21 mouse cellular contexts compared by ENCODE assay signal in the genomic region with DNA sequence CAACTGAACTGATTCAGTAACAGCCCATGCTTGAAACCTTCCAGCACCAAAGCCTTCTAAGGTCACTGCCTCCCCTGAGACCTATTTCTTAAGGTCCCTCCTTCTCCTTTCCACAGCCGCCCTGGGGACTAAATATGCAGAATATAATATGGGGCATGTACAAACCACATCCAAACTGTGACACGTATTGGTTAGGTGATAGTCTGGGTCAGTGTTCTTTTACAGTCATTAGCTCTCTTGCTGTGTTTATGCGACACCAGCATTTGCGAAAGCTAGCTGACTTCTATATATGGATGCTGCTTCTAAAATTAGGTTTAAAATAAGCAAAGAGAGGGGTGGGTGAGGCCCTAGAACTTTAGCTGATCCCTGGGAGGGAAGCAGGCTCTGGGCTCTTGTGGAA. TPM values are rescaled to one million over a fixed set of nuclear protein-coding genes. Genes with fewer than 3 reads are reported as not detected.
DNase-seq lines count a peak whose midpoint lies in the region; ATAC-seq and TF ChIP-seq lines count a peak whose summit lies in the region.
"Had no signal": no experiment of that assay in that cellular context is flagged by ENCODE, and none has a peak within 500 bp of the region (broad histone marks: within the 10 kb centered on the region; RNA-seq: fewer than 3 reads in every experiment).

No protein-coding gene starts in this region.

- peak overlapping the region; percentile 45; the same call in 1 of the 2 replicates for H3K27ac ChIP-seq in lung, embryonic 16.5 days (ENCODE audit: low read length)
- H3K27ac ChIP-seq in intestine, embryonic 14.5 days (ENCODE audit: low read depth): peak overlapping the region; percentile 78
- H3K27ac ChIP-seq in hindbrain, embryonic 10.5 days: no peak overlapping the region
- H3K27ac ChIP-seq: forebrain, embryonic 12.5 days; hindbrain, embryonic 15.5 days; limb, embryonic 10.5 days; liver, embryonic 13.5 days; midbrain, embryonic 15.5 days had no signal

- H3K9me3 ChIP-seq in lung, embryonic 16.5 days (ENCODE audit: control insufficient read depth, low read length): no peaks in the 10 kb centered on the region
- H3K9me3 ChIP-seq in intestine, embryonic 14.5 days (ENCODE audit: control insufficient read depth, low read length): no peaks in the 10 kb centered on the region
- no peaks in the 10 kb centered on the region for H3K9me3 ChIP-seq in hindbrain, embryonic 10.5 days
- H3K9me3 ChIP-seq: forebrain, embryonic 12.5 days; hindbrain, embryonic 15.5 days; limb, embryonic 10.5 days; liver, embryonic 13.5 days; midbrain, embryonic 15.5 days had no signal

- H3K36me3 ChIP-seq in lung, embryonic 16.5 days (ENCODE audit: control insufficient read depth, insufficient read depth, low read length): no peaks in the 10 kb centered on the region
- H3K36me3 ChIP-seq in intestine, embryonic 14.5 days (ENCODE audit: control insufficient read depth, insufficient read depth, low read length): no peaks in the 10 kb centered on the region
- H3K36me3 ChIP-seq in splenic B cell, adult 2 months (ENCODE audit: control insufficient read depth, insufficient read depth, low read length, poor library complexity, severe bottlenecking): no peaks in the 10 kb centered on the region
- no peaks in the 10 kb centered on the region for H3K36me3 ChIP-seq in hindbrain, embryonic 10.5 days
- H3K36me3 ChIP-seq: forebrain, embryonic 12.5 days; hindbrain, embryonic 15.5 days; limb, embryonic 10.5 days; liver, embryonic 13.5 days; midbrain, embryonic 15.5 days had no signal

- TF ChIP-seq CTCF in lung, adult 2 months (IDR thresholded peaks at IDR 0.05; ENCODE audit: insufficient read depth, low read length): no peak

- H3K4me3 ChIP-seq in lung, embryonic 16.5 days (ENCODE audit: low read length): no peak overlapping the region
- H3K4me3 ChIP-seq in lung, adult 2 months (replicated peaks; ENCODE audit: extremely low read depth, low read depth, low read length): no peak overlapping the region
- no peak overlapping the region for H3K4me3 ChIP-seq in intestine, embryonic 14.5 days (ENCODE audit: low read depth, low read length)
- H3K4me3 ChIP-seq in hindbrain, embryonic 10.5 days: no peak overlapping the region
- H3K4me3 ChIP-seq: forebrain, embryonic 12.5 days; hindbrain, embryonic 15.5 days; limb, embryonic 10.5 days; liver, embryonic 13.5 days; midbrain, embryonic 15.5 days had no signal

- no peak overlapping the region for H3K4me2 ChIP-seq in lung, embryonic 16.5 days (ENCODE audit: low read depth, low read length)
- H3K4me2 ChIP-seq in intestine, embryonic 14.5 days (ENCODE audit: low read length): peak overlapping the region; percentile 24; the same call in 1 of the 2 replicates
- H3K4me2 ChIP-seq: forebrain, embryonic 12.5 days; hindbrain, embryonic 15.5 days; liver, embryonic 13.5 days; midbrain, embryonic 15.5 days had no signal

- peak; percentile 34 for DNase-seq in adrenal gland, postnatal 14 days
- no peak for DNase-seq in adrenal gland, postnatal 36 days
- DNase-seq in lung, adult 2 months: no peak
- DNase-seq in intestine, embryonic 14.5 days (ENCODE audit: low spot score): no peak
- peak; percentile 50 for DNase-seq in splenic B cell, adult 2 months (ENCODE audit: low read depth, low spot score)
- DNase-seq in hindbrain, embryonic 10.5 days (ENCODE audit: low spot score): no peak
- DNase-seq: cerebellum, postnatal 10 days; embryo, embryonic 11 days; kidney, adult 8-10 months; liver, embryonic 13.5 days; right cerebral cortex, postnatal 25 days; thymus, adult 2 months had no signal

- no peak overlapping the region for H3K9ac ChIP-seq in lung, embryonic 16.5 days (ENCODE audit: low read length)
- H3K9ac ChIP-seq in intestine, embryonic 14.5 days (ENCODE audit: low read length): no peak overlapping the region
- H3K9ac ChIP-seq: hindbrain, embryonic 15.5 days; liver, embryonic 13.5 days; midbrain, embryonic 15.5 days had no signal

- 37% methylated on average over 4 of the region's 4 CpGs for WGBS in lung, embryonic 16.5 days
- 57% methylated on average over 4 of the region's 4 CpGs for WGBS in lung, adult 2 months
- 43% methylated on average over 4 of the region's 4 CpGs for WGBS in intestine, embryonic 14.5 days
- 84% methylated on average over 4 of the region's 4 CpGs for WGBS in hindbrain, embryonic 10.5 days

- peaks cover 13% of the 10 kb centered on the region for H3K4me1 ChIP-seq in lung, embryonic 16.5 days (replicated peaks; ENCODE audit: control insufficient read depth, insufficient read depth, low read length)
- H3K4me1 ChIP-seq in lung, adult 2 months (ENCODE audit: control insufficient read depth, insufficient read depth, low read length): peaks cover 12% of the 10 kb centered on the region
- H3K4me1 ChIP-seq in intestine, embryonic 14.5 days (replicated peaks; ENCODE audit: control insufficient read depth, insufficient read depth, low read length): no peaks in the 10 kb centered on the region
- no peaks in the 10 kb centered on the region for H3K4me1 ChIP-seq in hindbrain, embryonic 10.5 days (replicated peaks)
- H3K4me1 ChIP-seq: forebrain, embryonic 12.5 days; hindbrain, embryonic 15.5 days; limb, embryonic 10.5 days; liver, embryonic 13.5 days; midbrain, embryonic 15.5 days had no signal

- H3K27me3 ChIP-seq in lung, embryonic 16.5 days (ENCODE audit: control insufficient read depth, insufficient read depth, low read depth, low read length): no peaks in the 10 kb centered on the region
- H3K27me3 ChIP-seq in intestine, embryonic 14.5 days (replicated peaks; ENCODE audit: control insufficient read depth, insufficient read depth, low read length): no peaks in the 10 kb centered on the region
- no peaks in the 10 kb centered on the region for H3K27me3 ChIP-seq in splenic B cell, adult 2 months (ENCODE audit: control insufficient read depth, insufficient read depth, low read length, poor library complexity, severe bottlenecking)
- no peaks in the 10 kb centered on the region for H3K27me3 ChIP-seq in hindbrain, embryonic 10.5 days (ENCODE audit: insufficient read depth, poor library complexity, severe bottlenecking)
- H3K27me3 ChIP-seq: forebrain, embryonic 12.5 days; hindbrain, embryonic 15.5 days; liver, embryonic 13.5 days; midbrain, embryonic 15.5 days had no signal

- ATAC-seq in lung, embryonic 16.5 days (ENCODE audit: low read depth): peak; percentile 23; the same call in 1 of the 2 replicates
- ATAC-seq in intestine, embryonic 14.5 days (replicated peaks; ENCODE audit: low FRiP score, low TSS enrichment, low read depth): no peak
- ATAC-seq: midbrain, embryonic 15.5 days had no signal

- TF ChIP-seq POLR2A in lung, adult 2 months (IDR thresholded peaks at IDR 0.05; ENCODE audit: borderline replicate concordance, extremely low read depth, low read depth, low read length): no peak

RNA-seq across cellular contexts. Expression of a gene that starts 1.3 kb away (rescaled TPM):
- total RNA-seq in adrenal gland, postnatal 14 days (2021): 1.4 and 2.1 TPM in 2 replicates
- under 1 TPM; 0.66 to 0.86 TPM for total RNA-seq in adrenal gland, postnatal 36 days (2021)
- 1.6 and 2.9 TPM in 2 replicates for polyA plus RNA-seq in lung, embryonic 16.5 days (2015; fragmentation: Nextera tagmentation; extraction: Ambion mirVana)
- polyA plus RNA-seq in lung, adult 2 months (2012; rRNA removed): 43.2 and 46.8 TPM in 2 replicates
- polyA plus RNA-seq in intestine, embryonic 14.5 days (2014; fragmentation: Nextera tagmentation; extraction: Ambion mirVana): 0.23 and 0.24 TPM in 2 replicates
- 0.51 and 0.89 TPM in 2 replicates for polyA plus RNA-seq in hindbrain, embryonic 10.5 days (2016; fragmentation: Nextera tagmentation; extraction: Ambion mirVana)
- total RNA-seq: megakaryocyte progenitor cell, adult 5-6 weeks had no signal

RNA-seq across cellular contexts. Expression of a gene that starts 19.3 kb away (rescaled TPM):
- total RNA-seq in adrenal gland, postnatal 14 days (2021): 1.6 and 10.7 TPM in 2 replicates
- total RNA-seq in adrenal gland, postnatal 36 days (2021): under 1 TPM; 0.26 to 0.30 TPM
- 0.28 TPM in 1 of 2 replicates, not detected in the other for polyA plus RNA-seq in lung, embryonic 16.5 days (2015; fragmentation: Nextera tagmentation; extraction: Ambion mirVana)
- 0.90 and 1.1 TPM in 2 replicates for polyA plus RNA-seq in lung, adult 2 months (2012; rRNA removed)
- not detected in 2 replicates for polyA plus RNA-seq in intestine, embryonic 14.5 days (2014; fragmentation: Nextera tagmentation; extraction: Ambion mirVana)
- not detected in 2 replicates for polyA plus RNA-seq in hindbrain, embryonic 10.5 days (2016; fragmentation: Nextera tagmentation; extraction: Ambion mirVana)
- total RNA-seq: heart, adult 8-10 months; megakaryocyte progenitor cell, adult 5-6 weeks had no signal
- polyA plus RNA-seq: forebrain, embryonic 12.5 days; heart, postnatal 0 days; hindbrain, embryonic 15.5 days; limb, embryonic 10.5 days; midbrain, embryonic 15.5 days; neural tube, embryonic 11.5 days had no signal

RNA-seq across cellular contexts. Expression of a gene that starts 38.7 kb away (rescaled TPM):
- total RNA-seq in adrenal gland, postnatal 14 days (2021): 112 and 114 TPM in 2 replicates
- total RNA-seq in adrenal gland, postnatal 36 days (2021): 100 to 1,000 TPM in 1 of 2 experiments, 10 to 100 TPM in 1; 80.9 to 105 TPM
- 152 and 166 TPM in 2 replicates for polyA plus RNA-seq in lung, embryonic 16.5 days (2015; fragmentation: Nextera tagmentation; extraction: Ambion mirVana)
- polyA plus RNA-seq in lung, adult 2 months (2012; rRNA removed): 11.6 and 24.4 TPM in 2 replicates
- 190 and 193 TPM in 2 replicates for polyA plus RNA-seq in intestine, embryonic 14.5 days (2014; fragmentation: Nextera tagmentation; extraction: Ambion mirVana)
- 201 and 236 TPM in 2 replicates for polyA plus RNA-seq in hindbrain, embryonic 10.5 days (2016; fragmentation: Nextera tagmentation; extraction: Ambion mirVana)

RNA-seq across cellular contexts. Expression of a gene that starts 54.0 kb away (rescaled TPM):
- total RNA-seq in adrenal gland, postnatal 14 days (2021): 2.1 and 2.5 TPM in 2 replicates
- 1 to 10 TPM; 1.4 to 1.5 TPM for total RNA-seq in adrenal gland, postnatal 36 days (2021)
- 2.4 and 2.7 TPM in 2 replicates for polyA plus RNA-seq in lung, embryonic 16.5 days (2015; fragmentation: Nextera tagmentation; extraction: Ambion mirVana)
- 5.8 and 8.4 TPM in 2 replicates for polyA plus RNA-seq in lung, adult 2 months (2012; rRNA removed)
- 2.7 and 2.9 TPM in 2 replicates for polyA plus RNA-seq in intestine, embryonic 14.5 days (2014; fragmentation: Nextera tagmentation; extraction: Ambion mirVana)
- 0.52 and 0.70 TPM in 2 replicates for polyA plus RNA-seq in hindbrain, embryonic 10.5 days (2016; fragmentation: Nextera tagmentation; extraction: Ambion mirVana)

RNA-seq across cellular contexts. Expression of a gene that starts 57.6 kb away (rescaled TPM):
- 0.86 and 1.1 TPM in 2 replicates for total RNA-seq in adrenal gland, postnatal 14 days (2021)
- 1 to 10 TPM; 1.0 to 1.1 TPM for total RNA-seq in adrenal gland, postnatal 36 days (2021)
- 2.0 and 2.4 TPM in 2 replicates for polyA plus RNA-seq in lung, embryonic 16.5 days (2015; fragmentation: Nextera tagmentation; extraction: Ambion mirVana)
- polyA plus RNA-seq in lung, adult 2 months (2012; rRNA removed): 4.2 and 5.1 TPM in 2 replicates
- 1.9 and 2.5 TPM in 2 replicates for polyA plus RNA-seq in intestine, embryonic 14.5 days (2014; fragmentation: Nextera tagmentation; extraction: Ambion mirVana)
- 2.6 and 2.7 TPM in 2 replicates for polyA plus RNA-seq in hindbrain, embryonic 10.5 days (2016; fragmentation: Nextera tagmentation; extraction: Ambion mirVana)
- total RNA-seq: megakaryocyte progenitor cell, adult 5-6 weeks had no signal
- polyA plus RNA-seq: liver, embryonic 13.5 days had no signal

Comparison
In these comparisons a context has a peak if more than half of its experiments do, and no peak if none do; other contexts are left out.
1. DNase-seq: peak in adrenal gland, postnatal 14 days (single experiment) and splenic B cell, adult 2 months (single experiment); none in adrenal gland, postnatal 36 days (0 of 2), lung, adult 2 months (single experiment), intestine, embryonic 14.5 days (single experiment) and hindbrain, embryonic 10.5 days (single experiment).
2. RNA of a gene that starts 1.3 kb away (polyA plus RNA-seq): 43.2 to 46.8 TPM in lung, adult 2 months; 1.6 to 2.9 TPM in lung, embryonic 16.5 days, 0.51 to 0.89 TPM in hindbrain, embryonic 10.5 days and 0.23 to 0.24 TPM in intestine, embryonic 14.5 days; every median in the first group is over 10 times any median in the second.